19 mouse cellular contexts compared by ENCODE assay signal in the genomic region with DNA sequence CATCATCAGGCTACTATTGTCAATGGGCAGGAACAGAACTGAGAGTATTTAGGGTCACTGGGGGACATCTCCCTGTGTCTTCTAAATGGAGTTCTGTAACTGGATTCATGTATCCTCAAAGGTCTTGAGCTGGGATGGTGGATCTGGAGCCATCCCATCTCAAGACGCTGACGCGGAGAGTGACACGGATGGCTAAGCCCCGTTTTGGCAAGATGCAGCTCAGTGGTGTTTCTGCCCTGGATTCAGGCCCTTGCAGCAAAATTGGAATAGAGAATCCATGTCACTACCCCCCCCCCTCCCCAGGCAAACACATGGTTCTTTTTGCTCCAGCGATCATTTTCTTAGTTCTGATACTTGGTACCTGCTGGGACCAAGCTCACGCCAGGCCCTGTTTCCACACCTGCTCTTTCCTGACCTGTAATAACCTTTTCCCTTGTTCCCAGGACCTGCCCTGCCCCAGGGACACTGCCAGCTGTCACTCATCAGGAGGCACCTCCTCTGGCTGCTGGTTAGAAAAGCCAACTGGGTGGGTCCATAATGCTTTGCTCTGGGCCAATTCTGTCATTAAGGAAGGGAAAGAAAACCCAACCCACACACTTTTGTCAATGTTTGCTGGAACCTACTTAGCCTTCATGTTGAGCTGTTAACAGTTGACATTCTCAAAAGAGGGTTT. TPM values are rescaled to one million over a fixed set of nuclear protein-coding genes. Genes with fewer than 3 reads are reported as not detected.
DNase-seq lines count a peak whose midpoint lies in the region; ATAC-seq and TF ChIP-seq lines count a peak whose summit lies in the region.
"Had no signal": no experiment of that assay in that cellular context is flagged by ENCODE, and none has a peak within 500 bp of the region (broad histone marks: within the 10 kb centered on the region; RNA-seq: fewer than 3 reads in every experiment).

No protein-coding gene starts in this region.

- H3K4me3 ChIP-seq in hindbrain, embryonic 11.5 days (ENCODE audit: low read depth, low read length), result no peak overlapping the region
- H3K4me3 ChIP-seq in hindbrain, postnatal 0 days (ENCODE audit: low read length), result no peak overlapping the region
- H3K4me3 ChIP-seq in lung, adult 2 months (replicated peaks; ENCODE audit: extremely low read depth, low read depth, low read length), result no peak overlapping the region
- H3K4me3 ChIP-seq: embryonic facial prominence, embryonic 12.5 days; forebrain, embryonic 12.5 days; heart, adult 2 months; liver, embryonic 15.5 days; midbrain, embryonic 15.5 days; neural tube, embryonic 12.5 days had no signal

- H3K9ac ChIP-seq in hindbrain, embryonic 11.5 days (ENCODE audit: low read depth, low read length), result no peak overlapping the region
- no peak overlapping the region for H3K9ac ChIP-seq in hindbrain, postnatal 0 days (replicated peaks; ENCODE audit: low read length)
- H3K9ac ChIP-seq: embryonic facial prominence, embryonic 12.5 days; forebrain, embryonic 12.5 days; liver, embryonic 15.5 days; midbrain, embryonic 15.5 days; neural tube, embryonic 12.5 days had no signal

- TF ChIP-seq POLR2A in lung, adult 2 months (IDR thresholded peaks at IDR 0.05; ENCODE audit: borderline replicate concordance, extremely low read depth, low read depth, low read length), result no peak

- no peak overlapping the region for H3K4me2 ChIP-seq in hindbrain, embryonic 11.5 days (replicated peaks; ENCODE audit: low read depth, low read length)
- H3K4me2 ChIP-seq in hindbrain, postnatal 0 days (ENCODE audit: low read depth, low read length), result no peak overlapping the region
- H3K4me2 ChIP-seq: embryonic facial prominence, embryonic 12.5 days; forebrain, embryonic 12.5 days; liver, embryonic 15.5 days; midbrain, embryonic 15.5 days; neural tube, embryonic 12.5 days had no signal

- H3K4me1 ChIP-seq in hindbrain, embryonic 11.5 days (replicated peaks; ENCODE audit: control insufficient read depth, insufficient read depth, low read length), result no peaks in the 10 kb centered on the region
- H3K4me1 ChIP-seq in hindbrain, postnatal 0 days (ENCODE audit: insufficient read depth, low read length), result 0 out of 2 replicates have a peak, but pooled peaks cover 5% of the 10 kb centered on the region
- no peaks in the 10 kb centered on the region for H3K4me1 ChIP-seq in lung, adult 2 months (ENCODE audit: control insufficient read depth, insufficient read depth, low read length)
- H3K4me1 ChIP-seq: embryonic facial prominence, embryonic 12.5 days; liver, embryonic 15.5 days; midbrain, embryonic 15.5 days; neural tube, embryonic 12.5 days had no signal

- no peaks in the 10 kb centered on the region for H3K27me3 ChIP-seq in hindbrain, embryonic 11.5 days (ENCODE audit: control insufficient read depth, insufficient read depth, low read length)
- no peaks in the 10 kb centered on the region for H3K27me3 ChIP-seq in hindbrain, postnatal 0 days (ENCODE audit: insufficient read depth, low read length)
- H3K27me3 ChIP-seq: embryonic facial prominence, embryonic 12.5 days; forebrain, embryonic 12.5 days; liver, embryonic 15.5 days; midbrain, embryonic 15.5 days; neural tube, embryonic 12.5 days had no signal

- no peaks in the 10 kb centered on the region for H3K36me3 ChIP-seq in hindbrain, embryonic 11.5 days (ENCODE audit: control insufficient read depth, insufficient read depth, low read length)
- H3K36me3 ChIP-seq in hindbrain, postnatal 0 days (ENCODE audit: insufficient read depth, low read length), result no peaks in the 10 kb centered on the region
- H3K36me3 ChIP-seq: embryonic facial prominence, embryonic 12.5 days; forebrain, embryonic 12.5 days; liver, embryonic 15.5 days; midbrain, embryonic 15.5 days; neural tube, embryonic 12.5 days had no signal

- no peak overlapping the region for H3K27ac ChIP-seq in hindbrain, embryonic 11.5 days (ENCODE audit: low read depth, low read length)
- H3K27ac ChIP-seq in hindbrain, postnatal 0 days, result no peak overlapping the region
- H3K27ac ChIP-seq: embryonic facial prominence, embryonic 12.5 days; forebrain, embryonic 12.5 days; heart, adult 2 months; liver, embryonic 15.5 days; midbrain, embryonic 15.5 days; neural tube, embryonic 12.5 days had no signal

- no peak for TF ChIP-seq CTCF in hindbrain, postnatal 0 days (IDR thresholded peaks at IDR 0.05; ENCODE audit: low read depth)
- TF ChIP-seq CTCF in lung, adult 2 months (IDR thresholded peaks at IDR 0.05; ENCODE audit: insufficient read depth, low read length), result no peak

- WGBS in hindbrain, embryonic 11.5 days, result 81% methylated on average over 7 of the region's 7 CpGs
- 57% methylated on average over 7 of the region's 7 CpGs for WGBS in hindbrain, postnatal 0 days
- WGBS in lung, adult 2 months, result 65% methylated on average over 7 of the region's 7 CpGs

- ATAC-seq in hindbrain, embryonic 11.5 days (ENCODE audit: low FRiP score), result no peak
- ATAC-seq in hindbrain, postnatal 0 days, result no peak
- ATAC-seq: midbrain, embryonic 15.5 days had no signal

- H3K9me3 ChIP-seq in hindbrain, embryonic 11.5 days (ENCODE audit: control insufficient read depth, low read length), result no peaks in the 10 kb centered on the region
- H3K9me3 ChIP-seq in hindbrain, postnatal 0 days (ENCODE audit: low read length), result no peaks in the 10 kb centered on the region
- H3K9me3 ChIP-seq: embryonic facial prominence, embryonic 12.5 days; forebrain, embryonic 12.5 days; liver, embryonic 15.5 days; midbrain, embryonic 15.5 days; neural tube, embryonic 12.5 days had no signal

- DNase-seq in adrenal gland, postnatal 14 days, result peak; percentile 38
- DNase-seq in adrenal gland, postnatal 4 days (ENCODE audit: low spot score in 2 of 2), result no peak
- DNase-seq in hindbrain, embryonic 11.5 days (ENCODE audit: low spot score), result peak; percentile 14
- no peak for DNase-seq in hindbrain, postnatal 0 days (ENCODE audit: low spot score)
- peak; percentile 54 to 71 for DNase-seq in lung, adult 18-20 months
- no peak for DNase-seq in lung, adult 2 months
- DNase-seq in urinary bladder, postnatal 36 days (ENCODE audit: low spot score in 2 of 2), result no peak
- DNase-seq in layer of hippocampus, adult 9-11 months, result no peak
- DNase-seq: adrenal gland, adult 2 months had no signal

RNA-seq across cellular contexts. Expression of gene Helt, which starts 38.1 kb away (rescaled TPM):
- not detected in 2 replicates for total RNA-seq in adrenal gland, postnatal 14 days (2021)
- total RNA-seq in adrenal gland, postnatal 4 days (2021), result under 1 TPM in 1 of 2 experiments, not detected in 1; 0.23 TPM
- polyA plus RNA-seq in hindbrain, embryonic 11.5 days (2014; fragmentation: Nextera tagmentation; extraction: Ambion mirVana), result 0.60 and 1.1 TPM in 2 replicates
- total RNA-seq in hindbrain, postnatal 0 days (2014; rRNA removed), result 0.52 TPM in 1 of 2 replicates, not detected in the other
- 0.11 and 0.15 TPM in 2 replicates for polyA plus RNA-seq in hindbrain, postnatal 0 days (2015; fragmentation: Nextera tagmentation; extraction: Ambion mirVana)
- polyA plus RNA-seq in lung, adult 2 months (2012; rRNA removed), result not detected in 2 replicates
- total RNA-seq: adrenal gland, adult 2 months; hematopoietic stem cell, adult 5-6 weeks; left cerebral cortex, postnatal 10 days had no signal
- polyA plus RNA-seq: liver, embryonic 15.5 days; small intestine, adult 2 months; urinary bladder, adult 2 months had no signal

Comparison
In these comparisons a context has a peak if more than half of its experiments do, and no peak if none do; other contexts are left out.
1. DNase-seq: peak in adrenal gland, postnatal 14 days (single experiment), hindbrain, embryonic 11.5 days (single experiment) and lung, adult 18-20 months (2 of 2); none in adrenal gland, postnatal 4 days (0 of 2), hindbrain, postnatal 0 days (single experiment), lung, adult 2 months (single experiment), urinary bladder, postnatal 36 days (0 of 2) and layer of hippocampus, adult 9-11 months (single experiment).